Mouse (Mus musculus) embryonic facial prominence, embryonic 12.5 days (tissue): ENCODE measurements around the gene Gas8. TPM values are rescaled to one million over a fixed set of nuclear protein-coding genes. Genes with fewer than 3 reads are reported as not detected.

Experiments
- ATAC-seq: fragments of 200-750 bp; cut with Nextera tagmentation; 2 replicates; pipeline ENCODE4 v1.8.0; 2017; ENCODE audit not compliant: insufficient number of reproducible peaks, insufficient read depth, low FRiP score, low TSS enrichment
- H3K27ac ChIP-seq: fragments of 300-500 bp; sonication (generic); 2 replicates; pipeline ENCODE4 v1.5.1; 2016; ENCODE audit warnings: mild to moderate bottlenecking
- H3K27me3 ChIP-seq: fragments of 300-500 bp; sonication (generic); 2 replicates; pipeline ENCODE4 v1.6.1; 2016; ENCODE audit warnings: mild to moderate bottlenecking, moderate library complexity
- H3K36me3 ChIP-seq: fragments of 300-500 bp; sonication (generic); 2 replicates; pipeline ENCODE4 v1.6.1; 2016; ENCODE audit warnings: mild to moderate bottlenecking
- H3K4me1 ChIP-seq: fragments of 300-500 bp; sonication (generic); 2 replicates; pipeline ENCODE4 v1.6.1; 2016
- H3K4me2 ChIP-seq: fragments of 300-500 bp; sonication (generic); replicated peaks from 2 replicates; pipeline ENCODE4 v1.6.1; 2016; ENCODE audit warnings: mild to moderate bottlenecking, moderate library complexity
- H3K4me3 ChIP-seq: fragments of 300-500 bp; sonication (generic); 2 replicates; pipeline ENCODE4 v1.5.1; 2016; ENCODE audit warnings: mild to moderate bottlenecking
- H3K9ac ChIP-seq: fragments of 300-500 bp; sonication (generic); 2 replicates; pipeline ENCODE4 v1.6.1; 2016; ENCODE audit warnings: mild to moderate bottlenecking, moderate library complexity
- H3K9me3 ChIP-seq: fragments of 300-500 bp; sonication (generic); 2 replicates; pipeline ENCODE4 v1.6.1; 2016; ENCODE audit warnings: mild to moderate bottlenecking, moderate library complexity
- WGBS: fragments of 180-500 bp; shearing (Covaris S2); methylation state at CpG from one replicate; pipeline ENCODE4 v1.1.7; 2016; 5-methylcytosine and 5-hydroxymethylcytosine counted together
- polyA plus RNA-seq: library from polyadenylated mRNA; unstranded; fragments of >200 nt; fragmentation: Nextera tagmentation; extraction: Ambion mirVana; gene quantifications from 2 replicates; pipeline ENCODE4 v1.2.1, GENCODE M21; 2016

Gas8 gene
- polyA plus RNA-seq, 1 experiment from 2014 or later: 40.6 TPM

- Histone ChIP-seq H3K36me3 (peaks cover 95% of the 10 kb centered on the region), H3K4me3 (no peak overlapping the region), H3K9ac (no peak overlapping the region), H3K27me3 (no peaks in the 10 kb centered on the region), H3K27ac (no peak overlapping the region), H3K9me3 (no peaks in the 10 kb centered on the region), H3K4me1 (no peaks in the 10 kb centered on the region), H3K4me2 (no peak overlapping the region)
- ATAC-seq: no peak
- WGBS: 93% methylated on average over 11 of the region's 11 CpGs
Measured at GRCm38 (mm10) chr8:123499556-123499955, 19.1 kb upstream of the Gas8 start.

- Histone ChIP-seq H3K27me3 (no peaks in the 10 kb centered on the region), H3K4me3 (no peak overlapping the region), H3K4me1 (no peaks in the 10 kb centered on the region), H3K9me3 (no peaks in the 10 kb centered on the region), H3K9ac (no peak overlapping the region), H3K4me2 (no peak overlapping the region), H3K36me3 (peaks cover 96% of the 10 kb centered on the region), H3K27ac (no peak overlapping the region)
- ATAC-seq: no peak
- 96% methylated on average over 5 of the region's 5 CpGs for WGBS
Measured at GRCm38 (mm10) chr8:123502192-123502591, 16.4 kb upstream of the Gas8 start.

- over 99% methylated on average over 6 of the region's 6 CpGs for WGBS
- no peak for ATAC-seq
- Histone ChIP-seq H3K4me1 (no peaks in the 10 kb centered on the region), H3K9ac (no peak overlapping the region), H3K9me3 (no peaks in the 10 kb centered on the region), H3K27me3 (no peaks in the 10 kb centered on the region), H3K4me2 (no peak overlapping the region), H3K4me3 (no peak overlapping the region), H3K27ac (no peak overlapping the region), H3K36me3 (peaks cover 95% of the 10 kb centered on the region)
Measured at GRCm38 (mm10) chr8:123503801-123504467, 14.7 kb upstream of the Gas8 start.

- 94% methylated on average over 9 of the region's 9 CpGs for WGBS
- peaks cover 91% of the 10 kb centered on the region for H3K36me3 ChIP-seq
- no peak overlapping the region for H3K4me3 ChIP-seq
- H3K9me3 ChIP-seq: no peaks in the 10 kb centered on the region
- H3K27me3 ChIP-seq: no peaks in the 10 kb centered on the region
- ATAC-seq: no peak
- no peak overlapping the region for H3K4me2 ChIP-seq
- no peak overlapping the region for H3K27ac ChIP-seq
- H3K9ac ChIP-seq: no peak overlapping the region
- H3K4me1 ChIP-seq: no peaks in the 10 kb centered on the region
Measured at GRCm38 (mm10) chr8:123504591-123505195, 13.9 kb upstream of the Gas8 start.

- Histone ChIP-seq H3K27me3 (no peaks in the 10 kb centered on the region), H3K9me3 (no peaks in the 10 kb centered on the region), H3K4me3 (no peak overlapping the region), H3K27ac (no peak overlapping the region), H3K9ac (no peak overlapping the region), H3K4me1 (no peaks in the 10 kb centered on the region), H3K36me3 (peaks cover 88% of the 10 kb centered on the region), H3K4me2 (no peak overlapping the region)
- no peak for ATAC-seq
- 86% methylated on average over 4 of the region's 4 CpGs for WGBS
Measured at GRCm38 (mm10) chr8:123505267-123505666, 13.4 kb upstream of the Gas8 start.

- H3K4me2 ChIP-seq: no peak overlapping the region
- H3K27ac ChIP-seq: no peak overlapping the region
- no peaks in the 10 kb centered on the region for H3K27me3 ChIP-seq
- no peaks in the 10 kb centered on the region for H3K4me1 ChIP-seq
- 88% methylated on average over 9 of the region's 9 CpGs for WGBS
- ATAC-seq: no peak
- H3K36me3 ChIP-seq: peaks cover 84% of the 10 kb centered on the region
- H3K4me3 ChIP-seq: no peak overlapping the region
- H3K9ac ChIP-seq: no peak overlapping the region
- no peaks in the 10 kb centered on the region for H3K9me3 ChIP-seq
Measured at GRCm38 (mm10) chr8:123505695-123506094, 12.9 kb upstream of the Gas8 start.

GRCm38 (mm10) chr8:123507153-123507552 lies 11.5 kb upstream of the Gas8 start:
- no peaks in the 10 kb centered on the region for H3K27me3 ChIP-seq
- no peak for ATAC-seq
- no peak overlapping the region for H3K4me3 ChIP-seq
- WGBS: 94% methylated on average over 5 of the region's 5 CpGs
- no peaks in the 10 kb centered on the region for H3K9me3 ChIP-seq
- H3K4me1 ChIP-seq: no peaks in the 10 kb centered on the region
- H3K4me2 ChIP-seq: no peak overlapping the region
- H3K27ac ChIP-seq: no peak overlapping the region
- H3K36me3 ChIP-seq: peaks cover 69% of the 10 kb centered on the region
- H3K9ac ChIP-seq: no peak overlapping the region

- Histone ChIP-seq H3K36me3 (peaks cover 32% of the 10 kb centered on the region), H3K27ac (no peak overlapping the region), H3K27me3 (peaks cover 15% of the 10 kb centered on the region), H3K4me1 (peaks cover 14% of the 10 kb centered on the region), H3K9me3 (no peaks in the 10 kb centered on the region), H3K9ac (no peak overlapping the region), H3K4me3 (no peak overlapping the region), H3K4me2 (no peak overlapping the region)
- ATAC-seq: no peak
- 68% methylated on average over 5 of the region's 5 CpGs for WGBS
Measured at GRCm38 (mm10) chr8:123510819-123511218, 7.8 kb upstream of the Gas8 start.

- H3K9me3 ChIP-seq: no peaks in the 10 kb centered on the region
- H3K27me3 ChIP-seq: peaks cover 18% of the 10 kb centered on the region
- no peak for ATAC-seq
- H3K36me3 ChIP-seq: peaks cover 6% of the 10 kb centered on the region; the same call in 1 of the 2 replicates
- peak overlapping the region; percentile 92 for H3K4me2 ChIP-seq
- H3K4me3 ChIP-seq: peak overlapping the region; percentile 67
- no peak overlapping the region for H3K27ac ChIP-seq
- peaks cover 17% of the 10 kb centered on the region for H3K4me1 ChIP-seq
- WGBS: 5% methylated on average over 9 of the region's 9 CpGs
- H3K9ac ChIP-seq: peak overlapping the region; percentile 63; the same call in 1 of the 2 replicates
Measured at GRCm38 (mm10) chr8:123514136-123514535, 4.5 kb upstream of the Gas8 start.

- peak within 1 kb of the TSS; percentile 92 for H3K4me2 ChIP-seq
- 1% methylated on average over 56 of the region's 63 CpGs for WGBS
- H3K9ac ChIP-seq: peak within 1 kb of the TSS; percentile 63
- H3K4me1 ChIP-seq: peaks cover 24% of the 10 kb centered on the region
- 0 out of 2 replicates have a peak, but pooled peaks cover under 1% of the 10 kb centered on the region for H3K36me3 ChIP-seq
- H3K27me3 ChIP-seq: peaks cover 18% of the 10 kb centered on the region
- no peaks in the 10 kb centered on the region for H3K9me3 ChIP-seq
- H3K27ac ChIP-seq: no peak within 1 kb of the TSS
- ATAC-seq: peak; percentile 30; the same call in 1 of the 2 replicates
- peak within 1 kb of the TSS; percentile 67 for H3K4me3 ChIP-seq
Measured at GRCm38 (mm10) chr8:123514781-123515539, 3.7 kb upstream of the Gas8 start, which contains the start of gene Dbndd1. Dbndd1 (minus strand) TSS chr8:123515463.

- Histone ChIP-seq H3K4me2 (peak overlapping the region; percentile 92), H3K9ac (peak overlapping the region; percentile 63), H3K27me3 (peaks cover 18% of the 10 kb centered on the region), H3K4me1 (peaks cover 24% of the 10 kb centered on the region), H3K4me3 (peak overlapping the region; percentile 67), H3K9me3 (no peaks in the 10 kb centered on the region), H3K36me3 (peaks cover 4% of the 10 kb centered on the region; the same call in 1 of the 2 replicates), H3K27ac (no peak overlapping the region)
- ATAC-seq: no peak
- WGBS: under 1% methylated on average over 11 of the region's 11 CpGs
Measured at GRCm38 (mm10) chr8:123515540-123515897, 3.1 kb upstream of the Gas8 start.
